Mouse (Mus musculus): ENCODE measurements at regions not wholly inside any gene's neighbourhood (a gene's known extent, or its start where the extent isn't known, plus 50 kb on each side); places are given as distances from the start of the nearest gene placed in this dataset.

DNA sequence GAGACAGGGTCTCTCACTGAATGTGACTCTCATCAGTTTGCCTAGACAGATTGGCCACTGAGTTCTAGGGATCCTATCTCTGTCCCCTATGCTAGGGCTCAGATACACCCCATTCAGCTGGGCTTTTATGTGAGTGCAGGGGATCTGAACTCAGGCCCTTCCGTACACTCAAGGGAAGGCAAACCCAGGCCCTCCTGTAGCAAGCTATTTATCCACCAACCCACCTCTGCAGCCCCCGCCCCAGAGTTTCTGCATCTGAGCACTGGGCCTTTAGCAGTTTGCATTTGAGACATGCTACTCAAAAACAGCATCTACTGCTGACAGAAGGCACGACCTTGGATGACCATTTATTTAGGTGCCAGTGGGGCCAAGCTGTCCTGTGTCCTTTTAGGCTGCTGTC is 253.0 kb upstream of the Runx1 start:
- in situ Hi-C loops (cut with MboI, MseI) = no loop called here

DNA sequence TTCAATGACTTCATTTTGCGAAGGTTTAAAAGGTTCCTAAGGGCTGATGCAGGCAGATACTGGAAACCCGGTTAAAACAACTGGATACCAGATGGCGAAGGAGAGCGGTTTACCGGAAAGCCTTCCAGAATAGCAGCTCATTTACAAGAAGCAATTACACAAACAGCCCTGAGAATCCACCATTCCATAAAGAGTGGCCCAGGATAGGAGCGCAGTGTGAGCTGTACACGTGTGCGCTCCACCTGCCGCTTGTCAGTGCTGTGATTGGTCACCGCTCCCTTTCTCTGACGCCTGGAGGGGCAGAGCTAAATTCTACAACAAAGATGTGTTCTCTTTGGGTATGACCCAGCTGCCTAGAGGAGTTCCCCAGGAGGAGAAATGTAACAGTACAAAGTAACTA is 249.5 kb upstream of the Runx1 start:
- in situ Hi-C loops (cut with MboI, MseI) = no loop called here

DNA sequence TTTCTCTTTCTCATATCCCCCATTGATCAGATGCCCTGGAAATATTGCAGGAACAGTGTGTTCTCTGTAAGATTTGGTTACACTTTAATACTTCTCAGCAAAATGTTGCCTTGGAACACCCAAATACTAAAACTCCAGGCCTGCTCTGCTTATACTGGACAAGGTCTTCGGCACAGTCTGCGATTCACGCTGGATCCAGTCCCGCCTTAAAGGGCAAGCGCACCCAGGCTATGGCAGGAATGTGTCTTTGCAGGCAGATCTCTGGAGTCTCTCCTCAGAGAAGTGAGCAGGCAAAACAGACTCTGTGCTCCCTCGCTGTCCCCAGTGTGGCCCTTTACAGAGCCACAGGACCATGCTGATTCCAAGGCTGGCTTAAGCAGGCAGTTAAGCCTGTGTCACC is 246.2 kb upstream of the Runx1 start:
- in situ Hi-C loops (cut with MboI, MseI) = no loop called here

DNA sequence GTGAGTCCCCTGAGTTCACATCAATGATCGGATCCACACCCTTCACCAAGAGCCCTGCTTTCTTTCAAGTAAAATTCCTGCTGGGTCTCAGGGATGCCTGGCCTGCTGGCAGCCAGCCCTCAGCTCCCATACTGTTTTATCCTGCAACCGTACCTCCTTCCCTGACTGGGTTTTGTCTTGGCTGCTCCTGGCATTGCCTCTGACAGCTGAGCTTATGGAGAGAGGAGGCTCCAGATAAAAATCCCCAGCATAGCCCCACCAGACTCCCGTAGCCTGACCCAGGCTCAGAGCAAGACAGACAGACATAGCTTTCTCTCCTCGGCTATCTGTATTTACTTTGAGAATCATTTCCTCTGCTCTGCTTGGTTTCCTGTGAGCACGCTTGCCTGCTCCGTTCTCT is 245.8 kb upstream of the Runx1 start:
- in situ Hi-C loops (cut with MboI, MseI) = no loop called here

DNA sequence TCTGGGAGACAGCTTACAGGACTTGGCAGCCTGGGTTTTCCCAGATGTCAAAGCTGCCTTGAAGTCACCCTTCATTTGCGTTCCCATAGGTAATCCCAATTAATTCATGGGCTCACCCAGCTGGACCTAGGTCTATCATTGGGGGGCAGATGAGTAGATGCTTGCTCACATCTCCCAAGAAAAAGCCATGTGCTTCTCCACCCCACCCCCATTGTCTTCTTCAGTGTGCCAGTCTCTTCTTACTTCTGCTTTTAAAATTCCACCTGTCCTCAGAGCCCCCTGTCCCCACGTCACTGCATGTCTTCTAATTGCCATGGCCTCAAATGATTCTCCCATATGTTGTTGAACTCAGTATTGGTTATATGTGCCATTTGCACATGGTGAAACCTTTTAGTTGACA is 240.9 kb upstream of the Runx1 start:
- in situ Hi-C loops (cut with MboI, MseI) = no loop called here

DNA sequence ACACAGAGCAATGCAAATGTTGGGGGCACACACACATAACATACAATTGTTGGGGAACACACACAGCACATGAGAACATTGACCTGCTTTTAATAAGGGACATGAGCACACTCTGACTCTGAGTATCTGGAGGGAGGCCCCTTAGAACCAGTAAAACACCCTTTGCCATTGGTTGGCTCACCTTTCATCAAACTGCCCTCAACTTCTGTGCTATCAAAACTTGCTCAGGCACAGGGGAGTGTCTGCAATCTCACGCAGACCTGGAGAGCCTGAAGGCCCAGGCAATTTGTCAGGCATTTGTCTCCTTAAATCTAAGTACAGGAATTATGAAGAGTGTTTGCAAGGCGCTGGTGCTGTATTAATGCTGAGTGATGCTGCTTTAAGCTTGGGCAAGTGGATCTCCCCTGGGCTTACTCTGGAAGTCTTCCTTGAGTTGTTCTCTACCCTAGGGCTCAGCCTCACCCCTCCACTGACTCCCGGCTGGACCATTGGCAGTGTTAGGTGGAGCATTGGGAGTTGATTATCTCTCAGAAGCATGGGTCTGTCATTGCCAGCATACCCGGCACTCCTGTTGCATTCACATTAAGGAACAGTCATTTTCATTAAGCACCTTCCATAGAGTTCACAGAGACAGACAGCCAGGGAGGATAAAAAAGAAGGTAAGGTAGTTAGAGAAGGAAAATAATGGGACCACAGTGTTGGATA is 235.7 kb upstream of the Runx1 start:
- in situ Hi-C loops (cut with MboI, MseI) = no loop called here

DNA sequence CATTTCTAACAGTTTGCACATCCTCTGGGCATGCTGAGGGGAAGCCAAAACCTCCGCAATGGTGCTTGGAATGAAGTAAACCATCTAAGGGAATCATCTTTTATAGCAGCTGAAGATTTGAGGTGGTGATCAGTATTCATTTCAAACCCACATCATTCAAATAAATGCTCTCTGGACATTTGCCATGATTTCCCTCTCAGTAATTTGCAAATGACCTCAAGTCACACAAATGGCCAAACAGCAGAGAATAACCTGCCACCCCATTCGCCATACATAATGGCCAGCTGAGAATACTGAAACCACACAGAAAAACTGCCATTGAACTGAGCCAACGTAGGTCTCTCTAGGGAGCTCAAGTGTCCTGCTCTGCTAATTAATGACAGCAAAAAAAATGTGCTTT is 230.3 kb upstream of the Runx1 start:
- in situ Hi-C loops (cut with MboI, MseI) = no loop called here

DNA sequence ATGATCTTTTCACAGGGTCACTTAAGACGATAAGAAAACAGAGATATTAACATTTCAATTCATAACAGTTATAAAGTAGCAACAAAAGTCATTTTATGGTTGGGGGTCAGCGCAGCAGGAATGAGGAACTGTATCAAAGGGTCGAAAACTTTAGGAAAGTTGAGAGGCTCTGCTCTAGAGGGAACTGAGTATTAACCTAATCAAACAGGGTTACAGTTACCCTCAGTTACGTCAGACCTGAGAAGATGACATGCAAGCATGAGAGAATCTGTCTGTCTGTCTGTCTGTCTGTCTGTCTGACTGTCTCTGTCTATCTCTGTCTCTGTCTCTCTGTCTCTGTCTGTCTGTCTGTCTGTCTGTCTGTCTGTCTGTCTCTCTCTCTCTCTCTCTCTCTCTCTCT is 229.6 kb upstream of the Runx1 start:
- in situ Hi-C loops (cut with MboI, MseI) = no loop called here

DNA sequence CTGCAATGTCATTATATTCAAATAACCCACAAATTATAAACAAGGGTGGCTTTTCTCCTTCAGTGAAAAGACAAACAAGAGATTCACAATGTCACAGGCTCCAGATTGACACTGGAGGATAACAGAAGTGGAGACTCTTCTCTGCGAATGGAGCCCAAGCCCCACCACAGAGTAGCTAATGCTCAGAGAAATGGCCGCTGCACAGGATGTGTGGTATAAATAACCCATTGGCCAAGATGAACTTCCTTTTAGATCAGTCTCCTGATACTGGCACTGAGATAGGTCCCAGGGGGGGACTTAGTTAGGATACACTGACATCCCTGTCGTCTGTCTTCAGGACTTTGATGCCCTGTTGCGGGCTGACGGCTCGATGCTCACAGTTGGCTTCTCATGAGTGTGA is 225.3 kb upstream of the Runx1 start:
- in situ Hi-C loops (cut with MboI, MseI) = no loop called here

DNA sequence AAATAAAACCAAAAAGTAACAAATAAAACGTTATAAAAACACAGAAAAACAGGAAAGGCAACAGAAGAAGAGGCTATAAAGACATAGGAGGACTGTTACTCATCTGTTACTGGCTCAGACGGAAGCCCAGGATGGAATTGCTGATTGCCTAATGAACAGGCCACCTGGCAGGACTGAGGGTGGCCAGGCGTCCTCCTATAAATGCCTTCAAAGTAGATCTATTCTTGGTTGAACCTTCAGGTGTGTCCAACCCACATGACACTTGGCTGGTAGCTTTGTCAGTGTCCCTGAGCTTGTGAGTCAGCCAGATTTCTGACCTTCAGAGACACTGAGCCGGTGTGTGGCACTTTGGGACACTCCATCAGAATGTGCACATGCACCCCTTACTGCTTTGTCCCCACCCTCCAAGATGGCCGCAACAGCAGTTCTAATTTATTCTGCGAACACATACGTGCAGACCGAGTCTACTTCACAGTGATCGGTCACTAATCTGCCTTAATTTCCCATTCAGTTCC is 222.5 kb upstream of the Runx1 start:
- in situ Hi-C loops (cut with MboI, MseI) = no loop called here

DNA sequence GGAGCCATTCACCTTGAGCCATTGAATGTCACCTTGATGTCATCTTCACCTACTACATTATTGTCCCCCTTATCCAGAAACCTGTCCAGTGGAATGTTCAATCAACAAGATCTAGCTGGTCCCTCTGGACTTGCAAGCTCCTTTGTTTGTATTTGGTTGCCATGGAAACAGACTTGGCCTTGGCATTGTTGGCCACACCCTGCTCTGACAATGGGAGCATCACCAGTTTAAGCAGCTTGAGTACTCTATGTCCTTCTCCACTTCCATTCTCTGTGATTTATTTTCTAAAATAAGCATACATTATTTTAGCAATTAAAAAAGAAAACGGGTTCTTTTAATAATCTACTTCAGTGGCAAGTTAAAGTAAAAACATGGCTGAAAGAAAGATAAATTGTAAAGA is 221.6 kb upstream of the Runx1 start:
- in situ Hi-C loops (cut with MboI, MseI) = no loop called here

DNA sequence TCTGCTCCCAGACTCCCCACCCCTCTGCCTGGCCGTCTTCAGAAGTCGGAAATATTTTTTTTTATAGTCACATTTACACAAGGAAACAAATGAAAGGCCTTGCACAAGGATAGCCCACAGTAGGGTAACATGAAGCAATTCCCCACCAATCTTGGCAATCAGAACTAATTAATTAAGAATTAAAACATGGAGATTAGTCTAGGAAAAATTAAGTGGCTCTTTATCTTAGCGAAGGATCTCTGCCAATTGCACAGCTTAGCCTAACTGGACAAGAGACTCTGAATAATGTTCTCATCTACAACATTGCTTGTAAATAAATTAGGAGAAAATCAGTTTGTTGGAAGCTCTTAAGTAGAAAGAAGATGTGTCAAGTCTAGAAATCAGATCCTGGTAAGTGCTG is 220.3 kb upstream of the Runx1 start:
- in situ Hi-C loops (cut with MboI, MseI) = no loop called here

DNA sequence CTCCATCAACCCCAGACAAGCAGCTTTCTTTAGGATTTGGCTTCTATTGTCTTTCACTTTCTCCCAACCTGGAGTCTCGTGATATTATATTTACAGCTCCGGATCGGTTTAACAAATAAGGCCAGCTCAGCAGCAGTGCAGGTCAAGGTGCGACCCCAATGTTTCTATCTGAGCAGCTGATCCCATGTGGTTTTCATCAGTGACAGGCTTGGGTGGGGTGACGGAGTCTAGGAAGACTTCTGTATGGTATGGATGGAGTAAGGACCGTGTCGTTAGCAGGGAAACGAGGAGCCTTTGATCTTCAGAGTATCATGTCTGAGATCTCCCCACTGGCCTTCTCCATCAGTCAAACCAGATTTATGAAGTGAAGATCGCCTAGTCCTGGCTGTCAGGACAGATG is 217.4 kb upstream of the Runx1 start:
- in situ Hi-C loops (cut with MboI, MseI) = no loop called here

DNA sequence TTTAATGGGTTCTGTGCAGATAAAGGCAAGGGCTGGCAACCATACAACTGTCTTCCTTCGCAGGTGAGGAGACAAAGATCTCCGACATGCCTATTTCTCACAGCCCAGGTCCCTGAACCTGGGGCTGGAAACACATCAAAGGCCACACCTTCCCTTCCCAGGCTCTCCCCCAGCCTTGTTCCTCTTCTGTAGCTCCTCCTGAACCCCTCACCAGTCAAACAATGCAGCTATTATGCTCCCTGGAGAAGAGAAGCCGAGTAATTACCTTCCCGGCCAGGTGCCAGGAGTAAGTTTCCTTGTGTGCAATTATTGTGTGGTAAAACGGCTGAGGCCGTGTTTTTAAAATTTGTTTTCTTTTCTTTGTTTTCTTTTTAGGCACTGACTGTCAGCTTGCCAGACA is 217.0 kb upstream of the Runx1 start:
- in situ Hi-C loops (cut with MboI, MseI) = no loop called here

DNA sequence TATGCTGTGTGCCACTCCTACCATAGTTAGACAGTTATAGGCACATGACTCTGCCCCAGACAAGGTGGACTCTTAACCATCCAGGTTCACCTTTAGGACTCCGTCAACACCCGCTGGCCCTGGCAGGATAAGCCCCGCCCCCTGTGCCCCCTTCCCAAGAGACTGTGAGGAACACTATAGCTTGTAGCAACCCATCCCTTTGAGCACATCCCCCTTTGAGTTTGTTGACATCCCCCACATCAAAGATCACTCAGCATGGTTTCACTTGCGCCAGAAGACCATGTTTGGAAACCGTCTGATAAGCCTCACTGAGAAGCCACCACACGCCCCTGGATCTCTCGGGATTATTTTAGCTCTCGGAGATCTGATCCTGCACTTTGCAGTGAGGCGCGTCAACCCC is 216.5 kb upstream of the Runx1 start:
- in situ Hi-C loops (cut with MboI, MseI) = no loop called here

DNA sequence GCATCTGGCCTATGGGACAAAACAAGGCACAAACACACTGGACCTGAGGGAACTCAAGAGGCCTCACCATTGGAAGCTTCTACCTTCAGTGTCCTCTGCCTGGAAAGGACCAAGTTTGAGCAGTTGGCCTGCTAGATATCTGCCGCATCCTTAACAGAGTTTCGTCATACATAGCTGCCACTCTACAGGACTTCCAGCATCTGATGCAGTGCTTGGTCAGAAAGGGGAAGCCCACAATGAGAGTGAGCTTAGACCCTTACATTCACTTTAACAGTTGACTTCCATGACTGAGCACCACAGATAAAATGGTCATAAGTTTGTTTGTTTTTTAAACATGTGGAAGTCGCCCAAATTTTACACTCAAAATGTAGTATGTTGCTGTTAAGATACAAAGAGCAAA is 215.9 kb upstream of the Runx1 start:
- in situ Hi-C loops (cut with MboI, MseI) = no loop called here

DNA sequence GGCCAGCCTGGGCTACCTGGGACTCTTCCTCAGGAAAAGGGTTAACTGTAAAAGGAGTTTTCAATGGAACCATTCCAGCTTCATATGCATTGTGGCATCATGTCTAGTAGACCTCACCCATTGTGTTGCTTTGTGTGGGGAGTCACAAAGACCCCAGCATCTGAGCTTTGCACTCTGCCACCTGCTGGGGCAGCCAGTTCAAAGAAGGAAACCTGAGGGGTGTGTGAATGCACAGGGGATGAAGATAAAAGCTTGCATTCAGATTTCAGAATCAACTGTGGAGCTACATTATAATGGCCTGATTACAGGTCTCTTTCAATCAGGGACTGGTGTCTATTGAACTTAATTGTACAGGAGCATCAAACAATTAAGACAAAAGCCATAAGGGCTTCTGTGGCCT is 215.4 kb upstream of the Runx1 start:
- in situ Hi-C loops (cut with MboI, MseI) = no loop called here

DNA sequence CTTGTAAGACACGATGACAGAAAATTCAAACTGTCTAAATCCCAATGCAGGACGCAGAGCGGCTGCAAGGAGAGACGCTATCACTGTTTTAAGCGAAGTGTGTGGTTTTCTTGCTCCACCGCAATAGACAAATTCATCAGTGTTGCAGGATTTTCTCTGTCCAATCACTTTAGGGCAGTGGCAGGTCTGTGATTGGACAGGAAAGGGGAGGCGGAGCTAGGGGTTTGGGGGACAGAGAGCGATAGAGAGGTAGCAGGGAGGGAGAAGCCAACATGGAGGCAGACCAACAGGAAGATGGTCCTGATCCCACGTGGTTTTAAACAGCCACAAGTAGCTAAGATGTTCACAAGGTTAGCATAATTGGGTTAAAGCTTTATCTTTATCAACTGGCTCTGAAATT is 209.7 kb upstream of the Runx1 start:
- in situ Hi-C loops (cut with MboI, MseI) = no loop called here

DNA sequence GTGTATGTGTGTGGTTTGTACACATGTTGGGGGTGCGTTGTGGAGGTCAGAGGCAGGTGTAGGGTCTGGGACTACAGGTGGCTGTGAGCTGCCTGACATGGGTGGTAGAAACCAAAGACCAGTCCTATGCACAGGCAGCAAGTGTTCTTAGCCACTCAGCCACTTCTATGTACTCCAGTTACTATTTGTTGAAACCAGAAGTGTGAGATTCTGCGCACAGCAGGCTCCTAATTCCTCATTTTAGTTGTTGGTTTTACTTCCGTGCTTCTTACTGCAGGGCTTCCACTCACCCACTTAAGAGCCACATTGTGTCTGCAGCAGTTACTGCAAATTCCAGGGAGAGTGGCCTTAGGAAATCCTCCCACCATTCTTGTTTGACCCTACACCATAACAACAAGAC is 208.0 kb upstream of the Runx1 start:
- in situ Hi-C loops (cut with MboI, MseI) = no loop called here

DNA sequence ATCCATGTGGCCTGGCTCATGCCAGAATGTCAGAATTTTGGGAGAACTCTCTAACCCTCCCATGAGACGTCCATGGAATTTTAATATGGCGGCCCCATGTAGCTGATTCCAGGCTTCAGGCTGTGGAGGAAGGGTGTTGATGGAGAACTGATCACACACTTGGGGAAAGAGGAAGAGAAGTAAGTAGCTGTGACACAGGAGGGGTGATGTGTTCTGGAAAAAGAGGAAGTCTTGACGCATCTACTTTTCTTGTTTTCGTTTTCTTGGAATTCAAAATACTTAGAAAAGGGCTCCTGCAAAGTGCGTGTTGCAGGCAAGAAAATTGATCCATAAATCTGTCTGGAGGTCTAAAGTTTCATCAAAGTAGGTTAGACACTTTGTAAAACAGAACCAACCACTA is 205.7 kb upstream of the Runx1 start:
- in situ Hi-C loops (cut with MboI, MseI) = no loop called here

DNA sequence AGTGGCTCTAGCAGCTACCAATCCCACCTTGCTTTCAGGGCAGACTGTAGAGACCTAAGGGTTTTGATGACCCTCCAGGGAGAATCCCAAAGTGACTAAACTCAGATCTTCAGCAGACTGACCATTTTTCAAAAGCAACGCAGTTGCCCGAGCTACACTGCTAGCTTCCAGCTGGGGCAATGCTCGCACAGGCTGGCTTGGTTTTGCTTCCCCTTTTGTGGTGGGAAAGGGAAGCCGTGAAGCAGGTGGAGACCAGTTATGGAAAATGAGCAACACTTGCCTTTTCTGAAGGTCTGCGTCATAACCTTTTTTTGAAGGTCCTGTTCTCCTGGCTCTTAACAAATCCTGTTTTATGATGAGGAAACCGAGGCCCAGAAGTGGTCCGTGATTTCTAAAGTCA is 202.7 kb upstream of the Runx1 start:
- in situ Hi-C loops (cut with MboI, MseI) = no loop called here

DNA sequence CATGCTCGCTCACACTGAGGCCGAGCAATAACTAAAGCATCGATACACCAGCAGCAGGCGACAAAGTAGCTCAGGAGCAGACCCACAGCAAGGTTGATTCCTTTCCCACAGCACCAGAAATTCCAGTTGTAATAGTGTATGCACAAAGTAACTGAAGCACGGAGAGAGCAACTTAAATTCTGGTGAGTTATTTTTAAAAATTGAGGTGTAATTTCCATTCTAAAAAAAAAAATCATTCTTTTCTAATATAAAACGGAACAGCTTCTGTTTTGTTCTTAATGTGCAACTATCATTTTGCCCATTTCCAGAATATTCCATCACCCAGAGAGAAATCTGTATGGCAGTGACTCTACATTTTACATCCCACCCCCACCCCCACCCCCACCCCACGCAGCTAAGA is 202.1 kb upstream of the Runx1 start:
- in situ Hi-C loops (cut with MboI, MseI) = no loop called here

DNA sequence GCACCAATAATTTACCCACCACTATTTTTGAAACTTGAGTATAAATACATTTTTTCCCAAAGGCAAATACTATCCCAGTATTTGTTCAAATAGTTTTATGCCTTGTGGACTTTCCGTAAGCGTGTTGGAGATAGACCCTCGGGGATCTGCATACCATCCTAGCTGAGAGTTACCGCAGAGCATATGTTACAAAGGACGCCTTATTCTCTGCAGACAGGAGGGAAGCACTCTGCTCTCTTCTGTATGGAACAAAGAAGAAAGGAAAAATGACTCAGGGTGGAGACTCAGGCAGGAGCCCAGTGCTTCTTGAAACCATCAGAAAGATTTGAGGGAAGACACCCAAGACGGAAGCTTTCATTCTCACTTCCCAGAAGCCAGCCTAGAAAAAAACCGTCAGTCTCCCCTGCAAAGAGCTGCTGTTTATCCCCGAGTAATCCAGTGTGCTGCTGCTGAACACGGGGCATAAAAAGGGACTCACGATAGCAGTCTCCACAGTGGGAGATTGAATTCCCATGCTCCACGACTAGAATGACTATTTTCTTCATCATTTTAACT is 200.2 kb upstream of the Runx1 start:
- in situ Hi-C loops (cut with MboI, MseI) = no loop called here
